Mouse (Mus musculus) gastrocnemius, adult 18-20 months (tissue): ENCODE data around the gene Ccdc170. TPM values are rescaled to one million over a fixed set of nuclear protein-coding genes. Genes with fewer than 3 reads are reported as not detected.
"Not testable (repeated sequence)": the region's sequence is repeated elsewhere in the genome, so short reads cannot be mapped to it uniquely, and the experiment has no call there.

ENCODE experiments used
- DNase-seq: peaks from one replicate; pipeline ENCODE4 v3.0.0; 2021; ENCODE audit warnings: low spot score
- total RNA-seq, 2 experiments: library from RNA; stranded (reverse); gene quantifications; 2 replicates each; pipeline ENCODE4 v1.2.3; 2021

Ccdc170 gene
- total RNA-seq, 2 experiments from 2014 or later = 0.50 to 0.84 TPM

- no peak for DNase-seq
These were observed 116.6 kb downstream of the Ccdc170 start for GRCm38 (mm10) chr10:4598916-4599315.

DNA sequence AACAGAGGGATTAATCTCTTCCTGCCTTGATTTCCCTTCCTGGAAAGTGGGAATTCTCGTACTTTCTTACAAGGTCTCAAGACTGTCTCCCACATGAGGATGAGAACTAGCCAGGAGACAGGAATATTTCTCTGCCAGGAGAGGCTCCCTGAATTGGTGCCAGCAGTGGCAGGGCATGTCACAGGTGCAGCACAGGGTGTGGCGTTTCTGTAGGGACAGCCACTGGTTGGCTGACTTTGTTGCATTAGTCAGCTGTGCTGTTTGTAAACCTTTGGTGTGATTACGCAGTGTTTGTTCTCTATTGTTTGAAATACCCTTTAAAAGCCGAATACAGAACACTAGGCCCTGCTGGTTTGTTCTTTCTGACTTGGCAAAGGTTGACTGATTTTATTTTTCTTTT, 117.3 kb downstream of the Ccdc170 start:
- no peak for DNase-seq

DNA sequence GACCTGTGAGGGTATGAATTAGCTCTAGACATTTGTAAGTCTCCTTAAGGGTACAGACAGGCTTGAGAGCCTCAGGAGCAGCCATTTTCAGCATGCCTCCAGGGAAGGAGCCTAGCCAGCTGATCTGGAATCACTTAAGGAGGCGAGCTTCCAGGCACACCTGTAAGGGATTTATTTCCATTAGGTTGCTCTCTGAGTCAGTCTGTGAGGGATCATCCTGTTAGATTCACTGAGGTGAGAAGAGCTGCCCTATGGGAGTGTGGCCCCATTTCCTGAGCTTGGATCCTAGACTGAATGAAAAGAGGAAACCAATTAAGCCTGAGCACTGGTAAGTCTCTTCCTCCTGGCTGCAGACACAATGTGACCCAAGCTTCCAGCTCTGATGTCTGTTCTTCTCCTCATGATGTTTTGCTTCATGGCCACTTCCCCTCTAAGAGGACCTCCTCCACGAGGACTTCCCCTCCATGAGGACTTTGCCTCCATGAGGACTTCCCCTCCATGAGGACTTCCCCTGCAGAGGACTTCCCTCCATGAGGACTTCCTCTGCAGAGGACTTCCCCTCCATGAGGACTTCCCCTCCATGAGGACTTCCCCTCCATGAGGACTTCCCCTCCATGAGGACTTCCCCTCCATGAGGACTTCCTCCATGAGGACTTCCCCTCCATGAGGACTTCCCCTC, 118.6 kb downstream of the Ccdc170 start:
- no peak for DNase-seq

GRCm38 (mm10) chr10:4601612-4602011, 119.3 kb downstream of the Ccdc170 start:
- not testable (repeated sequence) for DNase-seq

DNA sequence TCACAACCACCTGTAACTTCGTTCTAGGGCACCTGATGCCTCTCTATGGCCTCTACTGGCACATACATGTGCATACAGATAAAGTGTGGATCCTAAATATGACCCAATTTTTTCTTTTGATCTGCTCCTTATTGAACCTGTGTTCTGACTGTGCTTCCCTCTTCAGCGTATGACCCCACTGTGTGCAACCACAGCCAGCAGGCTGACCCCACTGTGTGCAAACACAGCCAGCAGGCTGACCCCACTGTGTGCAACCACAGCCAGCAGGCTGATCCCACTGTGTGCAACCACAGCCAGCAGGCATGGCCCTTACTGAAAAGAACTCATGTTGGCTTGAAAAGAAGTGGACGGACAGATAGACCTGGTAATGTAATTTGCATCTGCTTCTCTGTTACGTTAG, 120.2 kb downstream of the Ccdc170 start:
- DNase-seq = no peak

GRCm38 (mm10) chr10:4604527-4605209, 122.4 kb downstream of the Ccdc170 start:
- no peak for DNase-seq

- DNase-seq = no peak
These were observed 127.9 kb downstream of the Ccdc170 start for GRCm38 (mm10) chr10:4610234-4610633.

GRCm38 (mm10) chr10:4611386-4612155, 129.3 kb downstream of the Ccdc170 start, which contains the start of gene Esr1:
Esr1 (plus strand) TSS chr10:4611593.
- DNase-seq = peak; percentile 48

Other genes starting within 250 kb of the Ccdc170 start
- gene Akap12, start 216.1 kb upstream of the Ccdc170 start, total RNA-seq = 10 to 100 TPM in 1 of 2 experiments, 1 to 10 TPM in 1; 7.2 to 13.8 TPM
- 1 to 10 TPM; 4.4 to 5.2 TPM for gene Zbtb2, start 94.4 kb upstream of the Ccdc170 start, total RNA-seq
- gene Rmnd1, start 50.1 kb upstream of the Ccdc170 start, total RNA-seq = 10 to 100 TPM; 32.3 to 35.2 TPM
- 10 to 100 TPM; 15.2 to 16.1 TPM for gene Armt1, start 50.0 kb upstream of the Ccdc170 start, total RNA-seq
- gene Esr1, start 129.1 kb downstream of the Ccdc170 start, total RNA-seq = 10 to 100 TPM; 35.4 to 45.9 TPM